Mouse (Mus musculus): Measurements from ENCODE around the gene Slc6a17. TPM values are rescaled to one million over a fixed set of nuclear protein-coding genes. Genes with fewer than 3 reads are reported as not detected.
A peak's percentile ranks its signal among the peaks of the same experiment; 100 is the strongest.

The Slc6a17 gene
- polyA plus RNA-seq, 1 experiment from 2014 or later, result 1.1 TPM

GRCm38 (mm10) chr3:107495524-107495923 is 22.3 kb downstream of the Slc6a17 start:
- Histone ChIP-seq H3K36me3 (ENCODE audit: control insufficient read depth, insufficient read depth, low read length) (0 out of 2 replicates have a peak, but pooled peaks cover 3% of the 10 kb centered on the region), H3K9me3 (ENCODE audit: control insufficient read depth, low read length) (0 out of 2 replicates have a peak, but pooled peaks cover 5% of the 10 kb centered on the region), H3K4me1 (ENCODE audit: control insufficient read depth, insufficient read depth, low read length) (peaks cover 10% of the 10 kb centered on the region; the same call in 1 of the 2 replicates), H3K4me3 (ENCODE audit: low read length) (no peak overlapping the region), H3K9ac (ENCODE audit: low read depth, low read length) (no peak overlapping the region), H3K4me2 (ENCODE audit: low read depth, low read length) (no peak overlapping the region), H3K27ac (ENCODE audit: low read length) (no peak overlapping the region), H3K27me3 (replicated peaks; ENCODE audit: control insufficient read depth, insufficient read depth, low read length) (no peaks in the 10 kb centered on the region)
- WGBS, result 90% methylated on average over 6 of the region's 6 CpGs
- no peak for ATAC-seq

- WGBS, result 24% methylated on average over 6 of the region's 6 CpGs
- H3K4me1 ChIP-seq (ENCODE audit: control insufficient read depth, insufficient read depth, low read length), result peaks cover 10% of the 10 kb centered on the region; the same call in 1 of the 2 replicates
- no peak overlapping the region for H3K4me3 ChIP-seq (ENCODE audit: low read length)
- H3K36me3 ChIP-seq (ENCODE audit: control insufficient read depth, insufficient read depth, low read length), result no peaks in the 10 kb centered on the region
- peak; percentile 88 for ATAC-seq
- no peak overlapping the region for H3K4me2 ChIP-seq (ENCODE audit: low read depth, low read length)
- H3K9me3 ChIP-seq (ENCODE audit: control insufficient read depth, low read length), result no peaks in the 10 kb centered on the region
- no peak overlapping the region for H3K9ac ChIP-seq (ENCODE audit: low read depth, low read length)
- peak overlapping the region; percentile 47; the same call in 1 of the 2 replicates for H3K27ac ChIP-seq (ENCODE audit: low read length)
- no peaks in the 10 kb centered on the region for H3K27me3 ChIP-seq (replicated peaks; ENCODE audit: control insufficient read depth, insufficient read depth, low read length)
Measured at GRCm38 (mm10) chr3:107491459-107491858, 26.4 kb downstream of the Slc6a17 start.

DNA sequence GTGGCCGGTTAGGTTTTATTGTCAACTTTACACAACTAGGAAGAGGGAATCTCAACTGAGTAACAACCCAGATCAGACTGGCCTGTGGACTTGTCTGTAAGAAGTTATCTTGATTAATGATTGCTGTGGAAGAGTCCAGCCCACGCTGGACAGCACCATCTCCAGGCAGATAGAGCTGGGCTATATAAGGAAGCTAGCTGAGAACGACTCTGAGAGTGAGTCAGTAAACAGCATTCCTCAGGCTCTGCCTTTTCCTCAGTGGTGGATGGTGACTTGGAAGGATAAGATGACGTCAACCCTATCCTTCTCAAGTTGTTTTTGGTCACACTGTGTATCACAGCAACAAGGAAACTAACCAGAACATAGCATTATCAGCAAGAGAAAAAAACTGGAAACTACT is 29.2 kb downstream of the Slc6a17 start:
- Histone ChIP-seq H3K4me3 (ENCODE audit: low read length) (no peak overlapping the region), H3K9me3 (ENCODE audit: control insufficient read depth, low read length) (no peaks in the 10 kb centered on the region), H3K4me2 (ENCODE audit: low read depth, low read length) (no peak overlapping the region), H3K27ac (ENCODE audit: low read length) (no peak overlapping the region), H3K36me3 (ENCODE audit: control insufficient read depth, insufficient read depth, low read length) (no peaks in the 10 kb centered on the region), H3K27me3 (replicated peaks; ENCODE audit: control insufficient read depth, insufficient read depth, low read length) (no peaks in the 10 kb centered on the region), H3K9ac (ENCODE audit: low read depth, low read length) (no peak overlapping the region), H3K4me1 (ENCODE audit: control insufficient read depth, insufficient read depth, low read length) (peaks cover 10% of the 10 kb centered on the region; the same call in 1 of the 2 replicates)
- 32% methylated on average over 4 of the region's 4 CpGs for WGBS
- peak; percentile 59; the same call in 1 of the 2 replicates for ATAC-seq

- H3K27me3 ChIP-seq (replicated peaks; ENCODE audit: control insufficient read depth, insufficient read depth, low read length), result no peaks in the 10 kb centered on the region
- WGBS, result 41% methylated on average over 11 of the region's 11 CpGs
- H3K9me3 ChIP-seq (ENCODE audit: control insufficient read depth, low read length), result no peaks in the 10 kb centered on the region
- no peak overlapping the region for H3K4me2 ChIP-seq (ENCODE audit: low read depth, low read length)
- H3K27ac ChIP-seq (ENCODE audit: low read length), result no peak overlapping the region
- ATAC-seq, result no peak
- H3K9ac ChIP-seq (ENCODE audit: low read depth, low read length), result no peak overlapping the region
- H3K36me3 ChIP-seq (ENCODE audit: control insufficient read depth, insufficient read depth, low read length), result no peaks in the 10 kb centered on the region
- H3K4me1 ChIP-seq (ENCODE audit: control insufficient read depth, insufficient read depth, low read length), result no peaks in the 10 kb centered on the region
- no peak overlapping the region for H3K4me3 ChIP-seq (ENCODE audit: low read length)
Measured at GRCm38 (mm10) chr3:107483290-107483689, 34.5 kb downstream of the Slc6a17 start.

DNA sequence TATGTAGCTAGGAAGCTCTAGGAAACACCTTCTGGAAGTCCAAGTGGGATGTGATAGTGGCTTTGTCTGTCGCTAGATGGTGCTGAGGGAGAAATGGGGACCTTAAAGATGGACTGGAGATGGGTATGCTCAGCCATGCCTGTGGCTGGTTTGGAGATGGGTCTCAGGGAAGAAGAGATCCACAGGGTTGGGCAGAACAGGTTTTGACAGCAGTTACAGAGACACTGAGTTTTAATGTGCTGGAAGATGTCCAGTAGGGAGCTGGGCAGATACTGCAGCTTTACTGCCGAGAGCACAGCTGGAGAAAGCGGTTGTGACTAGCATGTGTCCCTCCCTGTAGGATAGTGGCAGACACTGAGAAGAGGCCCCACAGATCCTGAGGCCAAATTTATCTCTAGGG is 37.2 kb downstream of the Slc6a17 start:
- no peaks in the 10 kb centered on the region for H3K4me1 ChIP-seq (ENCODE audit: control insufficient read depth, insufficient read depth, low read length)
- 43% methylated on average over 3 of the region's 3 CpGs for WGBS
- H3K36me3 ChIP-seq (ENCODE audit: control insufficient read depth, insufficient read depth, low read length), result no peaks in the 10 kb centered on the region
- H3K27ac ChIP-seq (ENCODE audit: low read length), result no peak overlapping the region
- H3K4me2 ChIP-seq (ENCODE audit: low read depth, low read length), result no peak overlapping the region
- H3K27me3 ChIP-seq (replicated peaks; ENCODE audit: control insufficient read depth, insufficient read depth, low read length), result no peaks in the 10 kb centered on the region
- H3K9ac ChIP-seq (ENCODE audit: low read depth, low read length), result no peak overlapping the region
- ATAC-seq, result no peak
- H3K9me3 ChIP-seq (ENCODE audit: control insufficient read depth, low read length), result no peaks in the 10 kb centered on the region
- no peak overlapping the region for H3K4me3 ChIP-seq (ENCODE audit: low read length)

- ATAC-seq, result peak; percentile 62; the same call in 1 of the 2 replicates
- 35% methylated on average over 6 of the region's 6 CpGs for WGBS
- Histone ChIP-seq H3K9me3 (ENCODE audit: control insufficient read depth, low read length) (no peaks in the 10 kb centered on the region), H3K9ac (ENCODE audit: low read depth, low read length) (no peak overlapping the region), H3K4me2 (ENCODE audit: low read depth, low read length) (no peak overlapping the region), H3K27ac (ENCODE audit: low read length) (no peak overlapping the region), H3K4me3 (ENCODE audit: low read length) (no peak overlapping the region), H3K36me3 (ENCODE audit: control insufficient read depth, insufficient read depth, low read length) (no peaks in the 10 kb centered on the region), H3K27me3 (replicated peaks; ENCODE audit: control insufficient read depth, insufficient read depth, low read length) (no peaks in the 10 kb centered on the region; the same call in 1 of the 2 replicates), H3K4me1 (ENCODE audit: control insufficient read depth, insufficient read depth, low read length) (no peaks in the 10 kb centered on the region)
Measured at GRCm38 (mm10) chr3:107472198-107472597, 45.6 kb downstream of the Slc6a17 start.

DNA sequence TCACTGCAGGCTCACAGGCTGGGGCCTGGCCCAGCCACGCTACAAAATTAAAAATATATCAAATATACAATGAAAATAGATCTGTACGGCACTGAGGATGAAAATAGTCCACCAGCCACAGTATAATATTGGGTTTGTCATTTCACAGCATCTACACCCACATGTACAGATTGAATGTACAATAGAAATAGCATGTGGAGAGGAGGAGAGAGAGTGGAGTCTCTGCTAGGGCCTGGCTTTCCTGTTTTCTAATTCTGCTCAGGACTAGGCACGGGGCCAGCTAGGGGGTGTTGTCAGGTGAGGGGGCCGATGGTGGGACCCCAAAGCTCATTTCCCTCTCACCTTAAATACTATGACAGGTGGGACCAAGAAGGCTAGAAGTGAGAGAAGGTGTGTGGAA is 48.8 kb downstream of the Slc6a17 start:
- 83% methylated on average over 4 of the region's 4 CpGs for WGBS
- no peak overlapping the region for H3K9ac ChIP-seq (ENCODE audit: low read depth, low read length)

GRCm38 (mm10) chr3:107468106-107468505 is 49.7 kb downstream of the Slc6a17 start:
- no peak for ATAC-seq
- Histone ChIP-seq H3K27me3 (replicated peaks; ENCODE audit: control insufficient read depth, insufficient read depth, low read length) (peaks cover 1% of the 10 kb centered on the region; the same call in 1 of the 2 replicates), H3K4me2 (ENCODE audit: low read depth, low read length) (no peak overlapping the region), H3K4me3 (ENCODE audit: low read length) (no peak overlapping the region), H3K36me3 (ENCODE audit: control insufficient read depth, insufficient read depth, low read length) (no peaks in the 10 kb centered on the region), H3K9ac (ENCODE audit: low read depth, low read length) (no peak overlapping the region), H3K27ac (ENCODE audit: low read length) (no peak overlapping the region), H3K9me3 (ENCODE audit: control insufficient read depth, low read length) (no peaks in the 10 kb centered on the region), H3K4me1 (ENCODE audit: control insufficient read depth, insufficient read depth, low read length) (no peaks in the 10 kb centered on the region)
- WGBS, result 87% methylated on average over 11 of the region's 11 CpGs

More for the DNA sequence above, 48.8 kb downstream of the Slc6a17 start:
- H3K4me3 ChIP-seq (ENCODE audit: low read length), result no peak overlapping the region
- no peaks in the 10 kb centered on the region for H3K9me3 ChIP-seq (ENCODE audit: control insufficient read depth, low read length)
- H3K36me3 ChIP-seq (ENCODE audit: control insufficient read depth, insufficient read depth, low read length), result no peaks in the 10 kb centered on the region
- no peaks in the 10 kb centered on the region for H3K4me1 ChIP-seq (ENCODE audit: control insufficient read depth, insufficient read depth, low read length)
- H3K27me3 ChIP-seq (replicated peaks; ENCODE audit: control insufficient read depth, insufficient read depth, low read length), result no peaks in the 10 kb centered on the region; the same call in 1 of the 2 replicates
- no peak overlapping the region for H3K4me2 ChIP-seq (ENCODE audit: low read depth, low read length)
- ATAC-seq, result no peak
- H3K27ac ChIP-seq (ENCODE audit: low read length), result no peak overlapping the region

DNA sequence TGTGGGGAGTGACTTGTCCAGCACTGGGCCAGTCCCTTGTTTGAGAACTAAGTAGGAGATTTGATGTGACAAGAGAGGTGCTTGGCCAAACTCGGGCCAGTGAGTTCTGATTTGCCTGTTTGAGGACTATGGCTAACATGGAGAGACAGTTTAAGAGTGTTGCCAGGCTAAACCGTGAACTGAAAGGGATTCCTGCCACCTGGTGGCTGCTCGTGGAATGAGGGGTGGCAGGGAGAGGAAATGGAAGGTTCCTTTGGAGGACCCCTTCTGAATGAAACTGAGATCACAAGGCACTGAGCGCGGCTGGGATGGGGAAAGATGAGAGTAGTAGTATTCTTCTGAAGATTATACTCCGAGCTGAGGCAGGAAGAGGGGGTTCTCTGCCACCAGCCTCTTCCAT is 51.2 kb downstream of the Slc6a17 start:
- peaks cover 12% of the 10 kb centered on the region for H3K27me3 ChIP-seq (replicated peaks; ENCODE audit: control insufficient read depth, insufficient read depth, low read length)
- H3K4me1 ChIP-seq (ENCODE audit: control insufficient read depth, insufficient read depth, low read length), result no peaks in the 10 kb centered on the region
- 5% methylated on average over 6 of the region's 6 CpGs for WGBS
- H3K4me2 ChIP-seq (ENCODE audit: low read depth, low read length), result no peak overlapping the region
- H3K4me3 ChIP-seq (ENCODE audit: low read length), result no peak overlapping the region
- H3K9ac ChIP-seq (ENCODE audit: low read depth, low read length), result no peak overlapping the region
- H3K36me3 ChIP-seq (ENCODE audit: control insufficient read depth, insufficient read depth, low read length), result no peaks in the 10 kb centered on the region
- no peaks in the 10 kb centered on the region for H3K9me3 ChIP-seq (ENCODE audit: control insufficient read depth, low read length)
- H3K27ac ChIP-seq (ENCODE audit: low read length), result no peak overlapping the region
- no peak for ATAC-seq

- H3K27me3 ChIP-seq (replicated peaks; ENCODE audit: control insufficient read depth, insufficient read depth, low read length), result peaks cover 56% of the 10 kb centered on the region
- H3K36me3 ChIP-seq (ENCODE audit: control insufficient read depth, insufficient read depth, low read length), result no peaks in the 10 kb centered on the region
- H3K27ac ChIP-seq (ENCODE audit: low read length), result no peak overlapping the region
- no peak overlapping the region for H3K9ac ChIP-seq (ENCODE audit: low read depth, low read length)
- peaks cover 19% of the 10 kb centered on the region for H3K4me1 ChIP-seq (ENCODE audit: control insufficient read depth, insufficient read depth, low read length)
- ATAC-seq, result no peak
- H3K4me3 ChIP-seq (ENCODE audit: low read length), result no peak overlapping the region
- no peak overlapping the region for H3K4me2 ChIP-seq (ENCODE audit: low read depth, low read length)
- no peaks in the 10 kb centered on the region for H3K9me3 ChIP-seq (ENCODE audit: control insufficient read depth, low read length)
- 18% methylated on average over 5 of the region's 5 CpGs for WGBS
Measured at GRCm38 (mm10) chr3:107462160-107462559, 55.7 kb downstream of the Slc6a17 start.

Data from intestine, embryonic 16.5 days (tissue).